Mouse (Mus musculus): Measurements from ENCODE around the gene Phf20. TPM values are rescaled to one million over a fixed set of nuclear protein-coding genes. Genes with fewer than 3 reads are reported as not detected.

Phf20 gene
- polyA plus RNA-seq, 1 experiment: 46.1 TPM

DNA sequence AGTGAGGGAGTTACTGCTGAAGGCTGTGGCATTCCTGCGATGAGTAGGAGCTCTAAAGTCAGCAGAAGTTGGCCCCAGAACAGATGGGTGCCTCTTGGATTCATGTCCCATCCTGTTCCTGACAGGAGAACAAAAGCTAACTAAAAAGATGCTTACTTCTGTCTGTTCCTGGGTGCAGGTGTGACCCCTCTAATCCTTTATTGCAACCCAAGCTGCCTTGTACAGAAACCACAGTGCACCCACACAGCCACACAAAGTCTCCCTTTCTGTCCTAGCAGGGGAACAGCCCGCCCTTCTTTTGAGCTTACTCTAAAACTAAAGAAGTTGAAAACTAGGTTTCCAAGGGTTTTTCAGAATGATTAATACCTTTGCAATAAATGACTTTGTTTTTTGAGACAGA, 92.0 kb downstream of the Phf20 start:
- H3K4me3 ChIP-seq (ENCODE audit: insufficient read depth, low read length): no peak overlapping the region
- peaks cover 3% of the 10 kb centered on the region for H3K4me1 ChIP-seq (ENCODE audit: control insufficient read depth, insufficient read depth, low read length)
- no peak overlapping the region for H3K27ac ChIP-seq (ENCODE audit: insufficient read depth, low read depth, low read length)
- no peak for TF ChIP-seq POLR2A (IDR thresholded peaks at IDR 0.05; ENCODE audit: borderline replicate concordance, low read depth, low read length)
- TF ChIP-seq CTCF (IDR thresholded peaks at IDR 0.05; ENCODE audit: low read depth, low read length): no peak

DNA sequence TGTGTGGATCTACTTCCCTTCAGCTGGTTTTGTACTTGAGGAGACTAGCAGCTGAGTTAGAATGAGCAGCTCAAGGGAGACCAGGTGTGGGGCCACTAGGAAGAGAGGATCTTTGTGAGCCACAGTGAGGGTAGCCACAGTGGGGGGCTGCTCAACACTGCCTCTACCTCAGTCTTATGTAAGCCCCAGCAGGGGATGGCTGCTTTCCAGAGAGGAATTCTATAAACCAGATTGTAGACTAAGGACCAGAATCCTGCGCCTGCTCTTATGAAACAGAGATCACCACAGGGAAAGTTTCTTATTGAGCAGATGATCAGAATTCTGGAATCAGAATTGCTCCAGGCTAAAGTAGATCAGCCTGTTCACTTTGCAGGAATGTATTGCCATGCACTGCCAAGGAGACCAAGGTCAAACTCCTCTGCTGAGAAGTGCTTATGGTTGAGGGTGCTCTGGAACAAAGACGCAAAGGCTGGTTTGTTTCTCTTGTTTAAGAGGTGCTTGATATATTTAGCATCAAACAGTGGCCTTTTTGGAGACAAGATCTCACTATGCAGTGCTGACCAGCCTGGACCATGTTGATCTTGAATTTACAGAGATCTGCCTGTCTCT, 93.4 kb downstream of the Phf20 start:
- Histone ChIP-seq H3K27ac (ENCODE audit: insufficient read depth, low read depth, low read length) (no peak overlapping the region), H3K4me3 (ENCODE audit: insufficient read depth, low read length) (no peak overlapping the region), H3K4me1 (ENCODE audit: control insufficient read depth, insufficient read depth, low read length) (peaks cover 17% of the 10 kb centered on the region)
- TF ChIP-seq POLR2A (IDR thresholded peaks at IDR 0.05; ENCODE audit: borderline replicate concordance, low read depth, low read length): no peak

DNA sequence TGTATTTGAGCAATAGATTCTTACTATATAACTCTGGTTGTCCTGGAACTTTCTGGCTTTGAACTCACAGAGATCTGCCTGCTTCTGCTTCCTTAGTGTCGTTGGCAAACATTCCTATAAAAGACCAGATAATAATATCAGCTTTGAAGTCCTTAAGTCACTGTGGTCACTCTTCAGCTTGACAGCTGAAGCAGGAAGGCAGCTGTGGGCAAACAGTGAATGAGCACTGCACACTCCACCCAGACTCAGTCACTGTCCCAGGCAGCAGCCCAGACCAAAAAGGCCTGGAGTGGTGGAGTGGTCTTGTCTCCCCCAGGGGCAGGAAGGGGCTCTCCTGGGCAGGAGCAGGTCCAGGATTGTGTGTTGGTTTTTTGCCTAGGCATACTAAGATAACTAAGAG, 95.7 kb downstream of the Phf20 start:
- H3K4me3 ChIP-seq (ENCODE audit: insufficient read depth, low read length): no peak overlapping the region
- no peak overlapping the region for H3K27ac ChIP-seq (ENCODE audit: insufficient read depth, low read depth, low read length)
- H3K4me1 ChIP-seq (ENCODE audit: control insufficient read depth, insufficient read depth, low read length): peaks cover 36% of the 10 kb centered on the region
- no peak for TF ChIP-seq POLR2A (IDR thresholded peaks at IDR 0.05; ENCODE audit: borderline replicate concordance, low read depth, low read length)
- TF ChIP-seq CTCF (IDR thresholded peaks at IDR 0.05; ENCODE audit: low read depth, low read length): no peak

DNA sequence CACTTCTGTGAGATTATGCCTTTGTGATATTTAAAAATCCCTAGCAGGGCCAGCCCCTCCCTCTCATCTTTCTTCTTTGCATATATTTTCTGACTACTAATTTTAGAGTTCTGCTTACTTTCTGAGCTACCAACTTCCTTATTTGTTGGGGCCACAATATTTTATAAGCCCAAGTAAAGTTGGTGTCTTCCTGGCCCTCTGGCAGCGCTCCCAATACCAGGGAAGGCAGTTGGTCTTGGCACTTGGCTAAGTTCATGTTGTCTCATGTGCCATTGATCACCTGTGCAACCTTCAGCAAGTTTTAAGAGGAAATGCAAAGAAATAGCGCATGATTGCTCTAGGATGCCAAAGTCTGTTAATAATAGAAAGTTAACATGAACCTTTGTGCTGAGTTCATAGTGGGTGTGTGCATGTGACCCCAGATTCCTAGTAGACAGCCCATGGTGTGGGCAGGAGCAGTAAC, 99.4 kb downstream of the Phf20 start:
- Histone ChIP-seq H3K4me1 (ENCODE audit: control insufficient read depth, insufficient read depth, low read length) (peaks cover 52% of the 10 kb centered on the region), H3K27ac (ENCODE audit: insufficient read depth, low read depth, low read length) (peak overlapping the region; percentile 75), H3K4me3 (ENCODE audit: insufficient read depth, low read length) (no peak overlapping the region)
- no peak for TF ChIP-seq CTCF (IDR thresholded peaks at IDR 0.05; ENCODE audit: low read depth, low read length)
- TF ChIP-seq POLR2A (IDR thresholded peaks at IDR 0.05; ENCODE audit: borderline replicate concordance, low read depth, low read length): no peak

DNA sequence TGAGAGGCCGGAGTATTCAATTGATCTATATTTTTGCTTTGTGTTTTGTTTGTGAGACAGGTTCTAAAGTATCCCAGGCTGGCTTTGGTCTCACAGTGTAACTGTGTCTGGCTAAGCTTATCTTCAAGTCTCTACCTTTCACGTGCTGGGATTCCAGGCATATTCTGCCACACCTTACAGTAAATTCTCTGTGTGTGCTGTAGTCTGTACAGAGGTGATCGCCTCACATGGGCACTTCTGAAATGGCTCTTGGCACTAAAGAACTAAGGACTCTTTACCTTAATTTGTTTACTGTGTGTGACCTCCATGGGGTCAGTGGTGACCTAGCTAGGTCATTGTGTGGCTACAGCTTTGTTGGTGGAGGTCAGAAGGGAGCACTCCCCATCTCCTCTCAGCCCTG, 99.9 kb downstream of the Phf20 start:
- Histone ChIP-seq H3K4me1 (ENCODE audit: control insufficient read depth, insufficient read depth, low read length) (peaks cover 50% of the 10 kb centered on the region), H3K4me3 (ENCODE audit: insufficient read depth, low read length) (no peak overlapping the region), H3K27ac (ENCODE audit: insufficient read depth, low read depth, low read length) (peak overlapping the region; percentile 75)
- TF ChIP-seq CTCF (IDR thresholded peaks at IDR 0.05; ENCODE audit: low read depth, low read length) (no peak), POLR2A (IDR thresholded peaks at IDR 0.05; ENCODE audit: borderline replicate concordance, low read depth, low read length) (no peak)

DNA sequence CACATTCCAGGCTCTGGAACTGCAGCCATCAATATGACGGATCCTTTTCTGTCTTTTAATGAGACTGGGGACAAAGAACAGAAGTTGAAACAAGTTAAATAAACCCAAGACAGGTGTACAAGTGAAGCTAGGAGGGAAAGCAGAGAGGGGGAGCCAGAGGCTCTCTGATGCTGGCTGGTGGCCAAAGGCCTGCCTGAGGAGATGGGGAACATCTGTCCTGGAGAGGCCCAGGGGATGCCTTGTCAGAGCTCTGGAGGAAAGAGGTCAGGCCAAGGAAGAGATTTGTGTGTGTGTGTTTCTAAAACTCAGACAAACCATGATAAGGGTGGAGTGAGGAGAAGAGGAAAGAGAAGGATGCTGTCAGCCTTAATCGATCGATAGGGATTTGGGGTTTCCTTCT, 101.4 kb downstream of the Phf20 start:
- peaks cover 50% of the 10 kb centered on the region for H3K4me1 ChIP-seq (ENCODE audit: control insufficient read depth, insufficient read depth, low read length)
- no peak overlapping the region for H3K27ac ChIP-seq (ENCODE audit: insufficient read depth, low read depth, low read length)
- H3K4me3 ChIP-seq (ENCODE audit: insufficient read depth, low read length): no peak overlapping the region
- TF ChIP-seq CTCF (IDR thresholded peaks at IDR 0.05; ENCODE audit: low read depth, low read length) (no peak), POLR2A (IDR thresholded peaks at IDR 0.05; ENCODE audit: borderline replicate concordance, low read depth, low read length) (no peak)

DNA sequence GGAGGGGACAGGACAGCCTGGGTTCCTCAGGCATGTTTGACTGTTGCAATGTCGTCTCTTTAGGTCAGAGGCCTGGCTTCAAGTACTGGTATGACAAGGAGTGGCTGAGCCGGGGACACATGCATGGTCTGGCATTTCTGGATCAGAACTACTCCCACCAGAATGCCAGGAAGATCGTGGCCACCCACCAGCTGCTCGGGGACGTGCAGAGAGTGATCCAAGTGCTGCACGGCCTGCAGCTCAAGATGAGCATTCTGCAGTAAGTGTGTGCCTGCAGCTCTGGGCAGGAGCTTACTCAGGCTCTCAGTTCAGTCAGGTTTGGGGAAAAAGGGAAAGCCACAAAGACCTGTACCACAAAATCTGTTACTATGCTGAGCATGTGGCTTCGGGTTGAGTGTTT, 102.2 kb downstream of the Phf20 start:
- peaks cover 47% of the 10 kb centered on the region for H3K4me1 ChIP-seq (ENCODE audit: control insufficient read depth, insufficient read depth, low read length)
- no peak overlapping the region for H3K4me3 ChIP-seq (ENCODE audit: insufficient read depth, low read length)
- TF ChIP-seq CTCF (IDR thresholded peaks at IDR 0.05; ENCODE audit: low read depth, low read length): no peak
- no peak for TF ChIP-seq POLR2A (IDR thresholded peaks at IDR 0.05; ENCODE audit: borderline replicate concordance, low read depth, low read length)
- H3K27ac ChIP-seq (ENCODE audit: insufficient read depth, low read depth, low read length): no peak overlapping the region

DNA sequence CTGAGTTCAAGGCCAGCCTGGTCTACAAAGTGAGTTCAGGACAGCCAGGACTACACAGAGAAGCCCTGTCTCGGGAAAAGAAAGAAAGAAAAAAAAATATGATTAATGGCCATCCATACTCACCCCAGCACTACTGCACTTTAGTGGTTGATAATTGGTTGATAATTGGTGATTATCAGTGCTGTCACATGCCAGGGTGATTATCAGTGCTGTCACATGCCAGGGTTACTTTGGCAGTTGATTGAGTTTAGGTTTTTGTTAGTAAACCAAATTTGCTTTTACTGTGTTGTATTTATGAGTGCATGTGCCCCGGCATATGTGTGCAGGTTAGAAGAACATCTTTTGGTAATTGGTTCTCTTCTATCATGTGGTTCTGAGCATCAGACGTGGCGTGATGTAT, 105.8 kb downstream of the Phf20 start:
- no peak for TF ChIP-seq CTCF (IDR thresholded peaks at IDR 0.05; ENCODE audit: low read depth, low read length)
- no peak for TF ChIP-seq POLR2A (IDR thresholded peaks at IDR 0.05; ENCODE audit: borderline replicate concordance, low read depth, low read length)
- Histone ChIP-seq H3K4me1 (ENCODE audit: control insufficient read depth, insufficient read depth, low read length) (peaks cover 17% of the 10 kb centered on the region), H3K27ac (ENCODE audit: insufficient read depth, low read depth, low read length) (no peak overlapping the region), H3K4me3 (ENCODE audit: insufficient read depth, low read length) (no peak overlapping the region)

DNA sequence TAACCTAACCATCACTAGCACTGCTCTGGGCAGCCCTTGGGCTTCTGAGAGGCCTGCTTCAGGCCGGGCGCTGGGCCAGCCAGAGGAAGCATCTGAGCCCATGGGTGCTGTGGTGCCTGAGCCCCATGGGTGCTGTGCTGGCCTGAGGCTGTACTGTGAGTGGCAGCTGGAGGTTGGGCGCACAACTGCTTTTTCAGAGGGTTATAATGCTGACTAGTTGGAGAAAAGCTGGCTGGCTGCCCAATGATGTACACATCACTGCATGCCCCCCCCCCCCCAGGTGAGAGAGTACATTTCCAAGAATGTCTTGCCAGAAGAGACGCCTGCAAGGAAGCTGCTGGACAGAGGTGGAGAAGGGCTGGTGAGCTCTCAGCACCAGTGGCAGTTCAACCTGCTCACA, 108.1 kb downstream of the Phf20 start:
- Histone ChIP-seq H3K4me3 (ENCODE audit: insufficient read depth, low read length) (no peak overlapping the region), H3K4me1 (ENCODE audit: control insufficient read depth, insufficient read depth, low read length) (peaks cover 7% of the 10 kb centered on the region), H3K27ac (ENCODE audit: insufficient read depth, low read depth, low read length) (no peak overlapping the region)
- TF ChIP-seq POLR2A (IDR thresholded peaks at IDR 0.05; ENCODE audit: borderline replicate concordance, low read depth, low read length) (no peak), CTCF (IDR thresholded peaks at IDR 0.05; ENCODE audit: low read depth, low read length) (no peak)

DNA sequence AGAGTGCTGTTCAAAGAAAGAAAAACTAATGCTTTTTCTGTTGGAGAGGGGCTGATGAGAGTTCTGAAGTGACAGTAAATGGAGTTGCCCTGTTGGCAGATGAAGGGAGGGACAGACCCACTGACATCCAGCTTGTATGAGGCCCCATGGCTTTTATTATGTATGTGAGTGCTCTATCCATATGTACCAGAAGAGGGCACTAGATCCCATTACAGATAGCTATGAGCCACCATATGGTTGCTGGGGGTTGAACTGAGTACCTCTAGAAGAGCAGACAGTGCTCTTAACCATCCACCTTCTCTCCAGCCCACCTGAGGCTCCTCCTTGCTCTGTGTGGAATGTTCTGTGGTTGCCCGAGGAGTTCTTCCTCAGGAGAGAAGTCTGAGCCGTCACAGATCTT, 109.6 kb downstream of the Phf20 start:
- Histone ChIP-seq H3K4me3 (ENCODE audit: insufficient read depth, low read length) (no peak overlapping the region), H3K27ac (ENCODE audit: insufficient read depth, low read depth, low read length) (no peak overlapping the region), H3K4me1 (ENCODE audit: control insufficient read depth, insufficient read depth, low read length) (peaks cover 6% of the 10 kb centered on the region; the same call in 1 of the 2 replicates)
- no peak for TF ChIP-seq POLR2A (IDR thresholded peaks at IDR 0.05; ENCODE audit: borderline replicate concordance, low read depth, low read length)
- TF ChIP-seq CTCF (IDR thresholded peaks at IDR 0.05; ENCODE audit: low read depth, low read length): peak; percentile 32; the same call in 1 of the 2 replicates

All from bone marrow macrophage, adult 2 months (primary cell).